Mouse (Mus musculus): Measurements from ENCODE around the gene Fbxl7.

- TF ChIP-seq CTCF (IDR thresholded peaks at IDR 0.05; ENCODE audit: extremely low read depth, insufficient read depth, insufficient read length, insufficient replicate concordance) (no peak), POLR2A (IDR thresholded peaks at IDR 0.05; ENCODE audit: low read depth, low read length) (no peak)
Observed at GRCm38 (mm10) chr15:26913427-26913826, 18.0 kb upstream of the Fbxl7 start.

All from spleen, adult 2 months (tissue).